Mouse (Mus musculus) left cerebral cortex, adult 8-10 months (tissue): ENCODE measurements around the gene Cul4a. TPM values are rescaled to one million over a fixed set of nuclear protein-coding genes. Genes with fewer than 3 reads are reported as not detected.

ENCODE experiments used
- DNase-seq, 2 experiments: peaks; one replicate each; pipeline ENCODE4 v3.0.0; 2022; ENCODE audit warnings: low spot score in 2 of 2
- microRNA-seq, 2 experiments: library from miRNA; unstranded; fragments of <30 nt; microRNA quantifications; one replicate each; pipeline ENCODE4 v1.2.0; 2022
- total RNA-seq, 4 experiments: library from RNA; stranded (reverse); gene quantifications; 2 replicates each; pipeline ENCODE4 v1.2.4; 2022

Cul4a gene
- total RNA-seq, 4 experiments from 2014 or later, result 52.9 to 58.8 (median 53.7) TPM

DNA sequence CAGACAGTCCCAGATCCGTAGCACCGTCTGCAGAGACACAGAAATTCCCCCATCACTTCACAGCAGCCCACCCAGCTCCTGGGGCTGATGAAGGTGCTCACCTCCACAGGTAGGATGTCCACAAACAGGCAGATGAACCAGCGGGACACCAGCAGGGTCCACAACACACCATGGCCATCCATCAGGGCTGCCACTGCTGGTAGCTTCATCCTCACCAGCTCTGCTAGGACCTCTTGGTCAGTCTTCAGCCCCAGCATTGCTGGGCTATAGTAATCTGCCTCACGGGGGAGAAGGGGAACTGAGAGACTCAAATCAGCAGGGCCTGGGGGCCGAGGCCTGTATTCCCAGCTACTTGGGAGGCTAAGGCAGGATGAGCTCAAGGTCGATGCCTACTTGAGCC is 74.1 kb downstream of the Cul4a start:
- DNase-seq, result no peak

DNA sequence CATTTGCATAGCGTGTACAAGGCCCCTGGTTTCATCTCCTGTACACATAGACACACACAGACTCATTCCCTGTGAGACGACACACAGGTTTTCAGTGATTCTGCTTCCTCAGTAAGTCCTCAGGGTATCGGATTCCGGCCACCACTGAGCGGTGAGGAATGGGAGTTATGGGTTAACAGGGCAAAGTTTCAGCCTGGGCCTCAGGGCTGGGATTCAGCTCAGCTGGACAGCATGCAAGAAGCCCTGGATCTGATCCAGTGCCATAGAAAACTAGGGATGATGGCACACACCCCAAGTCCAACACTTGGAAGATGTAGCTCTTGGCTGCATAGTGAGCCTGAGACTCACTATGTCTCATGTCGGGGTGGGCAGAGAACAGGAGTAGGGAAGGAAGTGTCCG is 74.5 kb downstream of the Cul4a start:
- DNase-seq, result no peak

DNA sequence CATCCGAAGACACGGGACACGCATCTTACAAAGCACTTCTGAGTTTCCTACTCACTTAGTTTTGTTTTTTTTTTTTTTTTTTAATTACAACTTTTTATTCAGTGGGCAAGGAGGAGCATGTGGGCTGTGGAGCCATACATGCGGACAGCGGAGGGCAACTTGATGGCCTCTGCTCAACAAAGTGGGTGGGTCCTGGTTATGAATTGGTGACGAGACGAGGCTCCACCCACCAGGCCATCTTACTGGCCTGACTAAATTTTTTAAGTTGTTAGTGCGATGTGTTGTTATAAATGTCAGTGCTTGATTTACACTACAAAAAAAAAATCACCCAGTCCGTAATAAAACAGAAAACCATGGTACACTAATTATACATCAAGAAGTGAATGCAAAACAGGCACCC is 75.0 kb downstream of the Cul4a start:
- DNase-seq, result no peak

DNA sequence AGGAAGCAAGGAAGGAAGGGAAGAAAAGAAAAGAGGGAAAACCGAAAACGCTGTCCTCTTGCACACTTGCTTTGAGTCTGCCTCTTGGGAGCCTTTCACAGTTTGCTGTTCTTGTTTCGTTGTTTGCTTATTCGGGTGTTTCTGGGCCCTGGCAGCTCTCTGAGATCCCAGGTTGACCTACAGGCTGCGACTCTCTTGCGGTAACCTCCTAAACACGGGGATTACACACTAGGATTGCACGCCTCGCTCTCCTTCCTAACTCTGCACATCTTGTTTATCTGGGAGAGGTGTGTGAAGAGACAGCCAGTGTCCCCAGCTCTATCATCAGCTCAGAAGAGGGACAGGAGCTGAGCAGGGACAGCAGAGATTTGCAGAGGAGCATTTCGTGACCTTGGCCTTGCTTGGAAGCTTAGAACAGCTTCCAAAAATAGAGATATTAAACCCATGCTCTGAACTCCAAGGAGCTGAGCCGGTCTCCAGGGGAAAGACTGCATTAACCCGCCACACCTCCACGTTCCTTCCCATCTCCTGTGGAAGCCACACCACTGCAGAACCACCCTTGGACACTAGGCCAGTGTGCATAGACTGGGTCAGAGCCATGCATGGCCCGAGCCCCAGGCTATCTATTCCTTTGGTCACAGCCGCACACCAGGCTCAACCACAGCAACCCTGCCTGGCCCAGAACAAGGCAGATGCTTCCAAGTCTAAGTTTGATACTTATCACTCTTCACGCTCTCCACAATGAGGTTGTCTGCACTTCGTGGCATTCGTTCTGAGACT is 75.7 kb downstream of the Cul4a start:
- no peak for DNase-seq

DNA sequence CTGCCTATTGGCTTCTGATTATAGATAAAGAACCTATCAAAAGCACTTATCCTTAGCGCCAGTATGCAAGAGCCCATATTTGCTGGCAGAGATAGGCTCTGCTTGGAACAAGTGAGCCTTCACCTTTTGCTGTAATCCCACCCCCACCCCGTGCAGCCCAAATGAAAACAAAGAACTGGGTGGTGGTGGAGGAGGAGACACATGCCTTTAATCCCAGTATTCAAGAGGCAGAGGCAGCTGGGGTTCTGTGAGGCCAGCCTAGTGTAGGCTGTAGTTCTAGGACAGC is 76.2 kb downstream of the Cul4a start:
- no peak for DNase-seq

DNA sequence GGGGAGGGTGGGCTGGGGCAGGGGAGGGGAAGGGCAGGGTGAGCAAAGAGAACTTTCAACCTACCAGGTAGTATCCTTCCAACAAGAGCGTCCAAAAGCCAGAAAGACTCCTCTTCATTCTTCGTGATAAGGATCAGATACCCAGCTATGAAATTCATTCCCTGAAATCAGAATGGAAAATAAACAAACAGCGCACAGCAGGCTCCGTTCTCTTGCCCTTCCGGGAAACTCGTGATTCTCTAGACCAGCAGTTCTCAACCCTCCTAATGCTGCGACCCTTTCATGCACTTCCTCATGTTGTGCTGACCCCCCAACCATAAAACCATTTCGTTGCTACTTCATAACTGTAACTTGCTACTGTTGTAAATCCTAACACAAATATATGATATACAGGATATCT is 81.4 kb downstream of the Cul4a start:
- no peak for DNase-seq

DNA sequence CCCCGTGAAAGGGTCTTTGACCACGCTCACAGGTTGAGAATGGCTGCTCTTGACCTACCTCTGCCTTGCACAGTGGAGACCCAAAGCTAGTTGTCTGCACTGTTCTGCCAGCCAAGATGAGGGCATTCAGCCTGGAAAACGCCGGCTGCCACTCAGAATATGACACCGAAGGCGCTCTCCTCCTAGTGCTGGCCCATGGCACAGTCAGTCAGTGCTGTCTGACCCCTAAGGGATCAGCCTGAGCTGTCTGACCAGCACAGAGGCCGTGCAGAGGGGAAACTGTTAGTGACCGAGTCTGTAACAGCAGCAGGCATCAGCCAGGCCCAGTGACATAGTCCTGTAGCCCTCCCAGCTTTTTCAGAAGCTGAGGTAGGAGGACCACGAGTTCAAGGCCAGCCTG is 81.8 kb downstream of the Cul4a start:
- DNase-seq, result no peak

DNA sequence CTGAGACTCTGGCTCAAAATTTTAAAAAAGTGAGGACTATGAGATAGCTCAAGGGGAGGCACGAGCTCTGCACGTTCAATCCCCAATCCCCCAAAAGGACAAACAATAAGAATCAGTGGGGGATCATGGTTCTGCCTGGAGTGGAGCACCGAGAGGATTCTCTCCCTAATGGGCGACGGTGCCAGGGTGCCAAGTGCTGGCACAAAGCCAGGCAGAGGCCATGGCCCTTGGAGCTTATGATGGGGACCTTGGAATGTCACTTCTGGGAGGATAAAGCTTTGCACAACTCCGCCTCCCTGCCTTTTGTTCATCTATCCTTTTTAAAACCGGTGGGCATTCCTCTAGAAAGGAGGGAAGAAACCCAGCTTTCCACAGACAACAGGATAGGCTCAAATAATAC is 82.2 kb downstream of the Cul4a start:
- DNase-seq, result no peak

DNA sequence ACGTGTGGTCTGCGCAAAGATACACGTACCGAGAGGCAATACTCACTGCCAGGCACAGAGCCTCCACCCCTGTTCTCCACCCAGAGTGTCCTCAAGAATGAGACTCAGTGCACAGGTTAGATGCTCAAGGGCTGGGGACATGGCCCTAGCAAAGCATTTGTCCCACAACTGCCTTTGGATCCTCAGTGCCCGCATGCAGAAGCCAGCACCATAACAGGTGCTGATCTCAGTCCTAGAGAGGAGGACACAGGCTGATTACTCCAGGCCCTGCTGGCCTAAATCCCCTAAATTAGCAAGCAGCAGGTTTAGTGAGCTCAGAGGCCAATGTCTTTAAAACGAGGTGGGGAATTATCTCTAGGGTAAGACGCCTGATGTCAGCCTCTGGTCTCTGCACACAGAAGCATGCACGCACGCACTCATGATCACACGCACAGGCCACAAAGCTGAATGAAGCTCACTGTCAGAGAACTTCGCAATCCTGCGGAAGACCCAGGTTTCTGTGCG is 82.7 kb downstream of the Cul4a start:
- no peak for DNase-seq

DNA sequence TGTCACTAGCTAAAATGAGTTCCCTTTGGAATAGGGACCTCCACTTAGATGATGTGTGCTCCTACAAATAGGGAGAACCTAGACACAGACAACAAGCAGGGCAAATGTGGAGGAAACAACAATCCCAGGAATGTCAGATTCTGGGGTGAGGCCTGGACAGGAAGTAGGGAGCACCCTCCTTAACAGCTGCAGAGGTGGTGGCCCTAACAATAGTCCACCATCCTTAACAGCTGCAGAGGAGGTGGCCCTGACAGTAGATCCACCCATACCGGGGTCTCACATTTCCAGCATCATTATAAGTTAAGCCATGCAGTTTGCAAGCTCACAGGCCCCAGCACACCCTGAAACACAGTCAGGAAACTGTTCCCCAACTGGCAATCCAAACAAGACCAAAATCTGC is 83.4 kb downstream of the Cul4a start:
- DNase-seq, result no peak

DNA sequence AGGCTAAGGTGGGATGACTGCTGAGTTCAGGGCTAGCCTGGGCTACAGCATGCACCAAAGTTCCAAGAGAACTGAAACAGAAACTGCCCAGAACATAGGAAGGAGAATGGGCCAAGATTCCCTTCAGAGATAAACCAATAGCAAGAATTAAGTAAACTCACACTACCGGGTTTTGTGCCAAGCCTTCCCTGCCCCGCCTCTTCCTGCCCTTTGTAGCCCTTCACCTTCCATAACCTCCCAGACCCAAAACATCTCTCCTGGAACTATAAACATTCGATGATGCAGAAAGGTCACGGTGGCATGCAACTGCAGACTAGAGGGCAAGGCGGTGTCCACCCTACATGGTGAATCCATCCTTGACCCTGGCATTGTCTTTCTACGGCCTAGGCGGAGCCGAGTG is 84.8 kb downstream of the Cul4a start:
- no peak for DNase-seq

DNA sequence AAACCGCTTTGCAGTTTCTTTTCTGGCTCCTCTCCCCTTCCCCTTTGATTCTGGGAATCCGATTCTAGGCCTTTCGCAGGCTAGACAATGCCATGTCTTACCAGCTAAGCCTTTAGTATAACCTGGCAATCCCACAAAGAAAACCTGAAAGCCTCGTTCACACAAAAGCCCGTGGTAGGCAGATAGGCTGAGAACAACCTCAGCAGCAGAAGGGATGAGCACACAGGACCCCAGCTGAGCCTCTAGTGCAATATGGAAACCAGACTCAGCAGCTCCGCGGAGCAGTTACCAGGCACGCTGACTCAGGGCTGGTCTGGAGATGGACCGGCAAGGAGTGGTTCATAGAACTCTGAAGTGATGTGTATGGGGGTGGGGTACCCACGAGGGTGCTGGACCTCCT is 89.4 kb downstream of the Cul4a start:
- DNase-seq, result no peak

DNA sequence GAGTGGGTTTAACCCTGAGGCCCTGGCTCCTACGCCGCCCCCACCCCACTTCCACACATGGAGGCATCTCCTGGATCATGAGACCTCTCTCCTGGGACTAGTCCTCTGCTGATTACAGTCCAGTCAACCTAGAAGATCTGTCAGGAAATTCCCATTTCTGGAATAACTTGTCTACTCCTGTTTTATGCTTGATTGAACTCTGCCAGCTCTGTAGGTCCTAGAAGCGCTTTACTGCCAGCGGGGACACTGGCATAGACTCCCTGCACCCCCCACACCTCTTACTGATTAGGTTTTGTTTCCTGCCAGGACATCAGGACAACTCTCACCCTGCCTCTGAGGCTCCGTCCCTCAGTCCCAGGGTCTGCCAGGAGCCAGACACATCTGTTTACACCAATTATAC is 92.1 kb downstream of the Cul4a start:
- DNase-seq, result no peak

Small RNA genes lying within 50 kb of the gene (microRNA-seq; reads per million reads assigned to microRNA genes)
- 11.5 to 22.1 reads per million in 2 experiments for gene Mir1968
- 0 to 1.1 reads per million in 2 experiments for gene Mir7065

Other genes starting within 250 kb of the Cul4a start
- gene Mcf2l, start 231.8 kb upstream of the Cul4a start, total RNA-seq, result 100 to 1,000 TPM; 209 to 241 (median 226) TPM
- under 1 TPM in 2 of 4 experiments, not detected in 2; 0.19 to 0.20 TPM for gene F7, start 79.6 kb upstream of the Cul4a start, total RNA-seq
- not detected for gene F10, start 68.3 kb upstream of the Cul4a start, total RNA-seq
- gene Proz, start 44.7 kb upstream of the Cul4a start, total RNA-seq, result not detected
- 10 to 100 TPM; 24.6 to 33.1 (median 28.5) TPM for gene Pcid2, start 162 bp upstream of the Cul4a start, total RNA-seq
- gene Lamp1, start 53.5 kb downstream of the Cul4a start, total RNA-seq, result 100 to 1,000 TPM; 296 to 343 (median 307) TPM
- 1 to 10 TPM; 5.1 to 7.4 (median 5.7) TPM for gene Grtp1, start 95.0 kb downstream of the Cul4a start, total RNA-seq
- 1 to 10 TPM; 1.4 to 2.3 (median 1.7) TPM for gene Adprhl1, start 148.5 kb downstream of the Cul4a start, total RNA-seq
- 10 to 100 TPM; 38.6 to 43.6 (median 39.0) TPM for gene Dcun1d2, start 182.5 kb downstream of the Cul4a start, total RNA-seq
- gene Tmco3, start 182.6 kb downstream of the Cul4a start, total RNA-seq, result 10 to 100 TPM; 39.5 to 52.8 (median 50.3) TPM
- gene Tfdp1, start 233.1 kb downstream of the Cul4a start, total RNA-seq, result 10 to 100 TPM; 49.4 to 72.9 (median 53.6) TPM